Mouse (Mus musculus) mouse trophoblast stem cell (cell line): ENCODE measurements at regions not wholly inside any gene's neighbourhood (a gene's known extent, or its start where the extent isn't known, plus 50 kb on each side); places are given as distances from the start of the nearest gene placed in this dataset.
"Not testable (repeated sequence)": the region's sequence is repeated elsewhere in the genome, so short reads cannot be mapped to it uniquely, and the experiment has no call there.

Experiments used
- in situ Hi-C, 2 experiments: fragments of 300-500 bp; cut with MseI, MboI; formaldehyde crosslinking; loops; 2 replicates in 1 of 2; 3 replicates in 1 of 2; pipeline ENCODE4 v1.15.1; 2025

DNA sequence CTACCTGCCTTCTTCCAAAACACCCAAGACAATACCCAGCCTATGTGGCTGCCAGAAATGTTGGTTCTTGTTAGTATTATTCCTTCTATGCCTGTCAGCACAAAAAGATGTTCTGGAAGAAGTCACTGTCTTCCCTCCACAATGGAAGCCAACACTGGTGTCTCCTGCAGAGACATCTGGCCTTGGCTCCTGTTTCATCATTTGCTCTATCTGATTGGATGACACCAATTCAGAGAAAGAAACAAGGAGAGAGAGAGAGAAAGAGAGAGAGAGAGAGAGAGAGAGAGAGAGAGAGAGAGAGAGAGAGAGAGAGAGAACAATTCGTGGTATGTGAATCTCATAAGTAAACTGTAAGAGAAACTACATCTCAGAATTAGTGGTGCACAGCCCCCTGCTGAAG lies 218.9 kb upstream of the Klf3 start:
- in situ Hi-C loops: no loop called here

DNA sequence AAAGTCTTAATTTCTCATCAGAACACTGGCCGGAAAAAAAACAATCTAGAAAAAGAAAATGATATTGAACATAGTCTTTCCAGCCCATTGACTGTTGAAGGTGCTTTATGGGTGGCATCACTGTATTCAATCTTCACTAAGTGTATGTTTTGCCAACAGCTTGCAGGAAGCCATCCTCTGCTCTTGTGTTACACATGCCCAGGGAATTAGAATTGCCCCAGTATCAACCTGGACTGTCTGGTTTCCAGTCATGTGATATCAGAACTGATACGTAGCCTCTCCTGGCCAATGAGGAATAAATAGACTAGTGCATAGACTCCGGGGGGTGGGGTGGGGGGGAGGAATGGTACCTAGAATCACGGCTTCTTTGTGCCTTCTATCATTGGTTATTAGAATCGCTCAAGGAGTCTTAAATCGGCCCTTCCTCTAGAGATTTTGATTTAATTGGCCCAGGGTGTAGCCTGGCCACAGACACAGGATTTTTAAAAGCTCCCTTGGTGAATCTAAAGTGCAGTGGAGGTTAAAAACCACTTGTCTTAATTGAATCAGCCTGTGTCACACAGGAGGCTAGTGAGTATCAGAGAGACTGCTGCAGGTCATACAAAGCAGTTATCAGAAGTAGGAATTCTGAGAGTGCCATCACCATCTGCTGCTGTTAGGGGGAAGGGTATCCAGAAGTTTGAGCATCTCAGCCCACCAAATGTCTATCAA lies 218.0 kb upstream of the Klf3 start:
- in situ Hi-C loops: no loop called here

DNA sequence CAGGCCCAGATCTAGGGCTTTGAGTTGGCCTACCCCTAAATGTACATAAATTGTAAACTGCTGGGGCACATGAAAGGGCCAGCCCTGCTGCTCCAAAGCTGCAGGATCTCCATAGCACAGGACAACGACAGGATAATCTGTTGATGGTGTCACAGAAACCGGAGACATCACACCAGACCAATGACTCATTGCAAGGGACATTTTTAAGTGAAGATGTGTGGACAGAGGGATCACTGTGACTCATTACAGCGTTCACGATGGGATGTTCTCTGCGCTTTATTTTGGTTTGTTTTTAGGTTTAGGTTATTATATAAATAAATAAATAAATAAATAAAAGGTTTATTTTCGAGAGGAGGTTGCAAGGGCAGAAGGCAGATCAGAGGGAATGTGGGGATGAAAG lies 216.9 kb upstream of the Klf3 start:
- in situ Hi-C loops: no loop called here

DNA sequence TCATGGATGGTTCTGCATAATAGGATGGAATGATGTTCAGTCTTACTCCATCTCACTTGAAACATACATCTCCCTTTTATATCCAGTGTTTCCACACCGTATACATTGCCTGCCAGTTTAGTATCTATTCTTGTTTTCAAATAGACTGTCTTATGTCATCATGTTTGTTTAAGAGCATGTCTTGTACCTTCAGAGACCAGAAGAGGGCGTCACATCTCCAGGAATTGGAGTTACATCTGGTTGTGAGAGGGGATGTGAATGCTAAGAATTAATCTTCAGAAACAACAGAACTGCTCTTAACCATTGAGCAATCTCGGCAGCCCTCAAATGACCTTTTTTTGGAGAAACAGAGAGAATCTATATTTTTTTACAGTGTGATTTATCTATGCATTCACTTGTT lies 216.3 kb upstream of the Klf3 start:
- in situ Hi-C loops: no loop called here

DNA sequence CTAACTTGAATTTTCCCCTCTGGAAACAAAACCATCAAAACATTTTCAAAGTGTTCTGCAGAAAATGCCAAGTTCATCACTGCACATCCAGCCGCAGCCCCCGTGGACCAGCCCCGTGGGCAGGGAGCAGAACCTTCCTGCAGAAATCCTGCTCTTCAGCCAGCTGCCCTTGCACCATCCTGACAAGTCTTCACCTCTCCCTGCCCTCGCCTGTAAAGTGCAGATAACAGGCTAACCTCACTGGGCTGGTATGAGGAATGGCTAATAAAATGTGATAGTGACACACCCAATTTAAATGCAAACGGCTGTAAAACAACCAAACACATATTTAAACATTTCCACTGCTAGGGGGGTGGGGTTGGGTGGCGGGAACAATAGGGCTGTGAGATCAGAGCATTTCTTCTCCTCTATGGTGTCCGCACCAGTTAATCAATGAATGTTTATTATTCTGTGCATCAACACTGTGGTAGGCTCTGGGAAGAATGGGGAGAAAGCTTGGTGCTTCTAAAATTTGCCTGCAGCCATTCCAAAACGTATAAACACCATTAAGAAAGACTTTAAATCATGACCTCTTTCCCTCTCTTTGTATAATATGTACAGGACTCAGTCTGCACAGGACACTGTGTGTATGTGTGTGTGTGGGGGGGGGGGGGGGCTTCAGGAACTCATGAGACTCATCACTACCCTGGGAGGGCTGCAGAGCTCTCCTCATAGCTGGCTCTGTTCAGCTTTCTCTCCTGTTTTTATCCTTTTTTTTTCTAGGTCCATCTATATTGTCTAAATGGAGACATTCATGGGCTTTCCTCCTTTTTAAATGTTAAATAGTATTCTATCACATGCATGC lies 215.1 kb upstream of the Klf3 start:
- in situ Hi-C loops: no loop called here

DNA sequence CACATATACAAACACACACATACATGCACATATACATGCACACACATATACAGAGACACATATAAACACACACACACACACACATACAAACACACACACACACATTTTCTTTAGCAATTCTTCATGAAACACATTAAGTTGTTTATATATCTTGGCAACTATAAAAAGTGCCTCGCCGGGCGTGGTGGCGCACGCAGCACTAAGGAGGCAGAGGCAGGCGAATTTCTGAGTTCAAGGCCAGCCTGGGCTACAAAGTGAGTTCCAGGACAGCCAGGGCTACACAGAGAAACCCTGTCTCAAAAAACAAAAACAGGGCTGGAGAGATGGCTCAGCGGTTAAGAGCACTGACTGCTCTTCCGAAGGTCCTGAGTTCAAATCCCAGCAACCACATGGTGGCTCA lies 214.4 kb upstream of the Klf3 start:
- in situ Hi-C loops: not testable (repeated sequence)

DNA sequence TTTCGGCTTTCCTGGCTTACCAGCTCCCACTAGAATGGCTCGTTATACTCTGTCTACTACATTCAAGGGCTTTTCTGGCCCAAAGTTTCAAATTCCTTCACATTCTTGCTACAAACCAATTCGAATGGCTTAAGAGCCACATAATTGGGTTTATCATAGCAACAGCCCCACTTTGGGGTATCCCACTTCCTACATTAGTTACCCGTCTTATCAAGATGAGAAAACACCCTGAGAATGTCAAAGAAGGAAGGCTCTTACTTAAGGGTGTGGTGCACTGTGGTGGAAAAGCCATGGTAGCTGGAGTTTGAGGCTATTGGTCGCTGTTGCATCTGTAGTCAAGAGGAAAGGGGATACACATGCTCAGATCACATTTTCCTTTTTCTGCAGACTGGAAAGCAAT lies 213.2 kb upstream of the Klf3 start:
- in situ Hi-C loops: no loop called here

DNA sequence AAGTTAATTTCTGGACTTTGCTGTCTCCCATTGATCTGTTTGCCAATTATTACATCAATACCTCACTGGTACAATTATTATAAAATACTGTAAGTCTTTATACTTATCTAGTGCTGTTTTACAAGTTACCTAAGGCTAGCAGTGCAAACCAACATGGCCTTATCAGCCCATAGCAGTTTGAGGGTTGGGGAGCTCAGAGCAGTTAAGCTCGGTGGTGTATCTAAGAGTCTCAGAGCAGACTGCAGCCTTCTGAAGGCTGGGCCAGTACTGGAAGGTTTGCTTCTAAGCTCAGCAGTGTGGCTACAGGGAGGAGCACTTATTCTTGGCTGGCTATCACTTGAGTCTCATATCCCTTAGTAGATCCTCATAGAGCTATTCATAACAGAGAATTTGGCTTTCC lies 212.4 kb upstream of the Klf3 start:
- in situ Hi-C loops: no loop called here

DNA sequence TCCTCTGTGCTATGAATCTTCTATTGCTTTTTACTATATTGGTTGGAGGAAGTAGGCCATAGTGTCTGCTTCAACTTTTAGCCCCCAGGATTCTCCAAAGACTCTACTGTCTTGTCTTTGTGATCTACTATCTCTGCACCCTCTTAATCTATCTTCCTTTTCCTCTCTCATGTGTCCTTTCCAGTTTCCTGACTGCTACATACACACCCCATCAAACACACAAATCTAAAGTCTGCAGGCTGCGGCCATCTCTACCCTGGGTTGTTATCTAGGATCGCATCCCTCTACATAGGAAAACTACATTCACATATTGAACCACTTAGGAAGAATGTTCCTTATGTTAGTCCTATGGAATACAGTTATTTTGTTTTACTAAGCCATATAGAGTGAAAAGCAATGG lies 211.4 kb upstream of the Klf3 start:
- in situ Hi-C loops: no loop called here

DNA sequence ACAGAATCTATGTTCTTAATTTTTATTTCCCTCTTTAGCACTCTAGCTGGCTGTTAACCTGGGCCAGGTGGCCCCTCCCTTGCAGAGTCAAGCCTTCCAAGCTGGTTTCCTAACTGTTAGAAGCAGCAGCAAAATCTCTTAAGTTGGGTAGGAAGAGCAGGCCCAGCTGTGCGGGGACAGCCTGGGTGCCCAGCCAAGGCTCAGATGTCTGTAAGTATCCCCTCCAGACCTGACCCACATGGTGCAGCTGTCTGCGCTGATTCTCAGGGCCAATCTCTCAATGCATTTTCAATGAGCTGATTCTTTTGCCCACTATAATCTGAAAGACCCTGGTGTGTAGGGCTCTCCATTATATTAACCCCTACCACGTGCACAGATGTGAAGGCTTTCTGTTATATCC lies 208.0 kb upstream of the Klf3 start:
- in situ Hi-C loops: no loop called here

DNA sequence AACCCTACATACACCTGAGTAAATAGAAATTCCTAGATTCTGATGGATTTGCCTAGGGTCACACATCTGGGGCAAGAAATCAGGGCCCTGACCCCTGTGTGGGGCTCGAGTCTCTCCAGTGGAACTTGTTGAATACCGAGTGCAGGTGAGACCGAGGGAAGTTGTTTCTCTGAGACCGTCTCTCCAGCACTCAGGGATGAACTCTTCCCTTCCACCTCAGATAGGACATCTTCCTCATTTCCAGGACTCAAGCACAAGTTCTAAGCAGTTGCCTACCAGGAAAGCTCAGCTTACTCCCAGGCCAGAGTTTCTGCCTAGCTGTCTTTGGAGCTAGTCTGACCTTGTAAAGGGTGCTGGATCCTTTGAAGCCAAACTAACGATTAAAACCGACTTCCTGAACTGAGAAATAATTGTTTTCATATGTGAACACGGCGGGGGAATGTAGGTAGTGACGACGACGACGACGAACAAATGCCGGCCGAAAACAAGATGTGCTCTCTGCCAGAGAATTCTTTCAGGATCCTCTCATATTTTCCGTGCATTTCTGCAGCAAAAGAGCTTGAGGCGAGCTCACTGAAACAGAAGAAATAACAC lies 207.3 kb upstream of the Klf3 start:
- in situ Hi-C loops: no loop called here

DNA sequence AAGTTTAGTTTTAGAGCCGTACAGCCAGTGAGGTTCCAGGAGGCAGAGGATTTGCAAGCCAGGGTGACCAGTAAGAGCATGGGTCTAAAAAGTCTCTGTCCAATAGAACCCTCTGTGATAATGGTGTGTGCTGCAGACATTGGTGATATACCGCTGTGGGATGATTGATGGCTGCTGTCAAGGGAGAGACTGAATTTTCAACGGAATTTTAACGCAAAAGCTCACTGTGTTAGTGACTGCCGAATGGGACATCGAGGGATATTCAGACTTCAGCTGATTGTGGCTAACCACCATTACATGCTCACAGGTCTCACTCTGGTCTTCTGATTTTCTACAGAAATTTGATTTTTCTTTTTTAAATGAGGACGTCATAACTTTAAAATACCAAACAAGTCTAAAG lies 206.2 kb upstream of the Klf3 start:
- in situ Hi-C loops: no loop called here

DNA sequence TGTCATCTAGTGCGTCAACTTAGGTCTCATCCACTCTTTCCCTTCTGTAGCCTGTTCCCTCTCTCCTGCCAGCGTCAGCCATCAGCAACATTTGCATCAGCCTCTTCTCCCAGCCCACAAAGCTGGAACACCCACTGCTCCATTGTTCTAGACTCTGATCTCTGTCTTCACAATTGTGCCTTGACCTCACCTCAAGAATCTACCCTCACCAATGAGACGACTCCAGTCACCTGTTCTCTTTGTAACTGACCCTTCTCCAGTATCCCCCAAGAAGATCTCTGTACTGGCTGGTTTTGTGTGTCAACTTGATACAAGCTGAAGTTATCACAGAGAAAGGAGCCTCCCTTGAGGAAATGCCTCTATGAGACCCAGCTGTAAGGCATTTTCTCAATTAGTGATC lies 205.7 kb upstream of the Klf3 start:
- in situ Hi-C loops: no loop called here

DNA sequence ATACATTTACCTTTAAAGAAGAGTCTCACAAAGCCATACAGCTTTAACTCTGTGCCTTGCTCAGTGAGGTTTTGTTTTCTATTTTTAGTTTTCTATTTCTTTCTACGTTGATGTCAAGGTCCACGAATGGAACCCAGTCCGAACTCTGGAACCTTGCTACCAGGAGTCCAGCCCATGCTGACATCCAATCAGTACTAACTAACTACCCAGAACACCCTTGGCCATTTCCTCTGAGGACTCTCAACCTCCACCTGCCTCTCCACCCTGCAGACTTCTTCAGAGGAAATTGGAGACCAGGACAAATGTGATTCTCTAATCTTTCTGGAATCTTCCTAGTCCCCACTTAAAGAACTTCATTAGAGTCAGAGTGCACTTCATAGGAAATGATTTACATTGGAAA lies 204.6 kb upstream of the Klf3 start:
- in situ Hi-C loops: no loop called here

DNA sequence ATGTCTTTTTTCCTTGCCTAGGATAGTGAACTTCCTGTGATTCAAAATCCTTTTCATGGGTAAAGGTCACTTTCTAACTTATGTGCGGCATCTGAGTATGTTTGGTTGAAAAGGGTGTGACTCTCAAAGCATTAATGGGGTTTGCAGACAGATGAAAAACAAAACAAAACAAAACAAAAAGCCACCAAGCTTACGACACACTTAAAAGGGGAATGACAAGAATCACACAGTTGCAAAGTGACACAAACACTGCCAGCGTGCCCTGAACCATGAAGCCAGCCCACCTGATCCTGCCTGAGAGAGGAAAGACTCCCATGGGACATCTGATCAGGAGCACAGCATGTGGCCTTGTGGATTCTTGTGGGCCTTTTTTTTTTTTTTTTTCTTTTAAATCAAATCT lies 204.2 kb upstream of the Klf3 start:
- in situ Hi-C loops: no loop called here

DNA sequence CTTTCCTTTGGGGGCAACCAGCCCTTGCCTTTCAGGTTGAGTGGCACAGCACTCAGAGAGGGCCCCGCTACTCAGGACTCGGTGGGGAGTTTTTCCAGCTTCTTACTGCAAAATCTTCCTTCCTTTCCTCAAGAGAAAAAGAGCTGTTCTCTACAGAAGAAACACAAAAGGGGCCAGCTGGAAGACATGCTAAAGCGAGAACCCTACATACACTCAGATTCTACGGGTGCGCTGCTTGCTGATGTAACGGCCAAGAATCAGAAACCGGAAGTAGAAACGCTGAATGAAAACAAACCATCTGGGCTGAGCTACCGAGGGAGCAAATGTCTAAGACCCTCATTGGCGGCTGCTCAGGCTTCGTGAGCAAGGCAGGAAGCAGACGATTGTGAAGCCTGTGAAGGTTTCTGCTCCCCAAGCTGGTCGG lies 203.3 kb upstream of the Klf3 start:
- in situ Hi-C loops: no loop called here

DNA sequence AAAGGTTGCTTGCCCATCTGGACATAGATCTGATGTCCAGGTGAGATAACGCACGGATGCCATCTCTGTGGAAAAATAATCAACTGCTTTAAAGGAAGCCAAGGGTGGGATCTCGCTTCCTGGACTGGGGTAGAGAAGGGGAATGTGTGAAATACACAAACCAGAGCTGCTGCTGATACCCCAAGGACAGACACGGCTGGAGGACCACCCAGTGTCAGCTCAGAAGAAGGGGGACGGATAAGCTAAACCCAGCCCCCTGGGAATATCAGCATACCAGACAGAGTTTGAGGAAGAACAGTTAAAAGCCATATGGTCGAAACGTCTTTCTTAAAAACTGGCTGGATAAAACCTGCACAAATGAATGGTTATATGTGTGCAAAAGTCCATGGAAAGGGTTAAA lies 202.8 kb upstream of the Klf3 start:
- in situ Hi-C loops: no loop called here

DNA sequence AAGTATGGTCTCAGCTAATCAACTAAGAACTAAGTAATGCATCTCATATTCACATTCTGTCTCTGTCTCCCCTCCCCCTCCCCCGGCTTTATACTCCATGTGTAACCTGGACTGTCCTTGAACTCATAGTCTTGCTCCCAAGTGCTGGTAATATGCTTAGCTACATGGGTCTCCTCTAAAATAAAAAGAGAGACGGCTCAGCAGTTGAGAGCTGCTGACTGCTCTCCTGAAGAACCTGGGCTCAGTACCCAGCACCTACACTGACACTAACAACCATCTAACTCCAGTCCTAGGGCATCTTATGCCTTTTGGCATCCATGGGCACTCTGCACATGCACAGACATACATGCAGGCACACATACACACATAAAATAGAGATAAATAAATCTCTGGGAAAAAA lies 202.4 kb upstream of the Klf3 start:
- in situ Hi-C loops: no loop called here

DNA sequence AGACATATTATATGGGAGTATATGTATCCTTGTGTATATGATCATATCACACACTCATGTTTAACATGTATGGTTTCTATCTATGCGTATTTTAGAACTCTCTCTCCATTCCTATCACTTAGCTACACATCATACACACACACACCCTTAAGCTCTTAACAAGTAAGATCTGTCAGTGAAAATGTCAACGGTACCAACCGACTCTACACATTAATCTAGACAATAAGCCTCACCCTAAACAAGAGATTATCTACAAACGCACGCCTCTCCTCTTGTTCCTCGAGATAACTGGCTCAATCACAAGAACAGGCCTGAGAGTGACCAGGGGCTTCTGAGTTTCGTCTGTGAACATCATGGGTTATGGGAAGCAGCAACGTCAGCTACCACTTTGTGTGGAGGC lies 201.9 kb upstream of the Klf3 start:
- in situ Hi-C loops: no loop called here

DNA sequence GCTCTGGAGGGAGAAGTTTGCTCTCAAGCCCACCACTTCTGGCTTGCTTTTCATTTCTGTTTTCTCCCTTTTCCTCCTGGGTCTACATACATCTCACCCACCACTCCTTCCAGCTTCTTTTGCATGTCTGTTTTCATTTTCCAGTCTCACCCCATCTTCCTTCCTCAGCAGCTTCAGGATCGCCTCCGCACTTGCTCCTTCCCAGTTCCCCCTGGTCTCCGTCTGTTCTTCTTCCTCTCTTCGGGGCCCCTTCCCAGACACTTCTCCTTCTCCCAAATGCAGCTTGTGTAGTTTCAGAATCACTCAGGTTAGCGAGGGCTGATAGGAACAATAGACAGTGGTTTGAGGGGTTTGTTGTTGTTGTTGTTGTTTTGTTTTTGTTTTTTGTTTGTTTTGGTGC lies 201.4 kb upstream of the Klf3 start:
- in situ Hi-C loops: no loop called here

DNA sequence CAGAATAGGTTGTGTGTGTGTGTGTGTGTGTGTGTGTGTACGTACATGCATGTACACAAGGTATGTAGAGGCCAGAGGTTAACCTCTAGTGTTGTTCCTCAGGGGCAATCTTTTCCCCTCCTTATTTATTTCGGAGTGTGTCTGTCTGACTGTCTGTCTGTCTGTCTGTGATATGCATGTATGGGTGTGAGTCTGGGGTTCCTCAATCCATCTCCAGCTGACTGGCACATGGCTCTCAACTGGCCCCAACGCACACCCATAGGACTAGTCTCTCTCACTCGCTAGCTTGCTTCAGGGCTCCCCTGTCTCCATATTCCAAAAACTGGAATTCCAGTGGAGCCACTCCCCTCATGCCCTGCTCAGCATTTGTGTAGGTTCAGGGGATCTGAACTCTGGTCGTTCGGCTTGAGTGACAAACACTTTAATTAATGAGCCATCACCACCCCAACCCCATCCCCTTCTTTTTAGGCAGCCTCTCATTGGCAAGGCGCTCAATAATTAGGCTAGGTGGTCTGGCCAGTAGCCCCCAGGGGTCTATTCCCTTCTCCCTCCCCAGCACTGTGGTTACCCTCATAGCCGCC lies 200.7 kb upstream of the Klf3 start:
- in situ Hi-C loops: no loop called here

DNA sequence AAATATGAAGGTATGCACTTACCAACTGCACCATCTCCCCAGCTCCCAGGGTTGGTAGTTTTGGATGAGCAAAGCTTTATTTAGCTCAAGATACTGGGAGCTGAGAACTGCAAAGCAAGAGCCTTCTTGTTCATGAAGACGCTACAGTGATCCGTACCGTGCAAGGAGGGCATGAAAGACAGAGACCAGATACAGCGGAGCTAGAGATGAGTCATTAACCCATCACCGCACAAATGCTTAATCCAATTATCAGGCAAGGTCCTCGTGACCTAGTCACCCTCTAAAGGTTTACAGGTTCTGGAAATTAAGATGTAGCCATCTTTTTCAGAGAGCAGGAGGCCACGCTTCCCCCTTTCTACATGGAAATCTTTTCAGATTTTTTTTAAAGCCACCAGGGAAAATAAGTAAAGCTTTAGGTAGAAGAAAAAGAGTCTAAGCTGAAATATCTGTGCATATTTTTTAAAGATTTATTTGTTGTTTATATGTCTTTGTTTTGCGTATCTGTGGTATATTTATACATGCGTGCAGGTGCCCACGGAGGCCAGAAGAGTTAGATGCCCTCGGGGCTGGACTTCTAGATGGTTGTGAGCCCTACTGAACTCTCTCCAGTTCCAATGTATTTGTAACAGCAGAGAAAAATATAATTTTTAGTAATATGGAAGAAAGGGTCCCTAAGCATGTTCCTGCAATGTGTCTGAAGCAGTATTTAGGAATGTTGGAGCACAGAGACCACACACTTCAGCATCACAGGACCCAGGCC lies 200.0 kb upstream of the Klf3 start:
- in situ Hi-C loops: no loop called here
